Mouse (Mus musculus): ENCODE data around the gene Mad1l1. TPM values are rescaled to one million over a fixed set of nuclear protein-coding genes. Genes with fewer than 3 reads are reported as not detected.

Gene Mad1l1
- polyA plus RNA-seq, 1 experiment from 2014 or later: 30.0 TPM

GRCm38 (mm10) chr5:140263754-140264749 is 57.3 kb downstream of the Mad1l1 start:
- in situ Hi-C loops (cut with MboI; ENCODE audit: low pct_unique_long_range_greater_than_20kb): no loop called here
- CTCF ChIA-PET: no interaction called here
- no peak for TF ChIP-seq CTCF (IDR thresholded peaks at IDR 0.05)
- no peaks in the 10 kb centered on the region for H3K27me3 ChIP-seq
- ATAC-seq (no peak), DNase-seq (ENCODE audit: low read depth, low spot score) (no peak)
- POLR2A ChIA-PET: no interaction called here

- ChIA-PET CTCF (no interaction called here), POLR2A (no interaction called here)
- H3K27me3 ChIP-seq: no peaks in the 10 kb centered on the region
- in situ Hi-C loops (cut with MboI; ENCODE audit: low pct_unique_long_range_greater_than_20kb): no loop called here
- DNase-seq (ENCODE audit: low read depth, low spot score) (no peak), ATAC-seq (no peak)
- no peak for TF ChIP-seq CTCF (IDR thresholded peaks at IDR 0.05)
Observed at GRCm38 (mm10) chr5:140262401-140262800, 59.0 kb downstream of the Mad1l1 start.

- TF ChIP-seq CTCF (IDR thresholded peaks at IDR 0.05): no peak
Observed at GRCm38 (mm10) chr5:140261313-140261712, 60.0 kb downstream of the Mad1l1 start.

GRCm38 (mm10) chr5:140258633-140259032 is 62.7 kb downstream of the Mad1l1 start:
- POLR2A ChIA-PET: no interaction called here
- no peak for ATAC-seq
- no peak for TF ChIP-seq CTCF (IDR thresholded peaks at IDR 0.05)

More at GRCm38 (mm10) chr5:140261313-140261712, 60.0 kb downstream of the Mad1l1 start:
- CTCF ChIA-PET: no interaction called here
- no peak for ATAC-seq
- H3K27me3 ChIP-seq: no peaks in the 10 kb centered on the region
- DNase-seq (ENCODE audit: low read depth, low spot score): no peak
- POLR2A ChIA-PET: no interaction called here
- in situ Hi-C loops (cut with MboI; ENCODE audit: low pct_unique_long_range_greater_than_20kb): no loop called here

GRCm38 (mm10) chr5:140258035-140258434 is 63.3 kb downstream of the Mad1l1 start:
- ChIA-PET CTCF (interaction anchor here (1.4 to 1.5 kb wide), 2 partner anchors 9 to 15 kb away, joined by 3 to 4 read pairs; no protein-coding TSS in a partner anchor), POLR2A (no interaction called here)
- H3K27me3 ChIP-seq: no peaks in the 10 kb centered on the region
- ATAC-seq (no peak), DNase-seq (ENCODE audit: low read depth, low spot score) (no peak)
- in situ Hi-C loops (cut with MboI; ENCODE audit: low pct_unique_long_range_greater_than_20kb): no loop called here
- TF ChIP-seq CTCF (IDR thresholded peaks at IDR 0.05): no peak

More at GRCm38 (mm10) chr5:140258633-140259032, 62.7 kb downstream of the Mad1l1 start:
- in situ Hi-C loops (cut with MboI; ENCODE audit: low pct_unique_long_range_greater_than_20kb): no loop called here
- no peak for DNase-seq (ENCODE audit: low read depth, low spot score)
- H3K27me3 ChIP-seq: no peaks in the 10 kb centered on the region
- CTCF ChIA-PET: interaction anchor here (1.4 to 1.5 kb wide), 2 partner anchors 9 to 14 kb away, joined by 3 to 4 read pairs; no protein-coding TSS in a partner anchor

- ATAC-seq: peak; percentile 37
- peak; percentile 47 for DNase-seq (ENCODE audit: low read depth, low spot score)
- TF ChIP-seq CTCF (IDR thresholded peaks at IDR 0.05): no peak
- ChIA-PET POLR2A (interaction anchor here (0.6 kb wide), 1 partner anchor 31 kb away, joined by 3 read pairs; no protein-coding TSS in a partner anchor), CTCF (interaction anchor here (1.4 kb wide), 1 partner anchor 15 kb away, joined by 4 read pairs; no protein-coding TSS in a partner anchor)
- in situ Hi-C loops (cut with MboI; ENCODE audit: low pct_unique_long_range_greater_than_20kb): no loop called here
- no peaks in the 10 kb centered on the region for H3K27me3 ChIP-seq
Observed at GRCm38 (mm10) chr5:140257439-140257838, 63.9 kb downstream of the Mad1l1 start.

- in situ Hi-C loops (cut with MboI; ENCODE audit: low pct_unique_long_range_greater_than_20kb): no loop called here
- ATAC-seq (no peak), DNase-seq (ENCODE audit: low read depth, low spot score) (no peak)
- H3K27me3 ChIP-seq: no peaks in the 10 kb centered on the region
- no peak for TF ChIP-seq CTCF (IDR thresholded peaks at IDR 0.05)
- CTCF ChIA-PET: no interaction called here
- POLR2A ChIA-PET: no interaction called here
Observed at GRCm38 (mm10) chr5:140256685-140257084, 64.7 kb downstream of the Mad1l1 start.

GRCm38 (mm10) chr5:140255265-140255664 is 66.1 kb downstream of the Mad1l1 start:
- ATAC-seq: no peak
- in situ Hi-C loops (cut with MboI; ENCODE audit: low pct_unique_long_range_greater_than_20kb): no loop called here
- H3K27me3 ChIP-seq: no peaks in the 10 kb centered on the region

GRCm38 (mm10) chr5:140254656-140255055 is 66.7 kb downstream of the Mad1l1 start:
- H3K27me3 ChIP-seq: no peaks in the 10 kb centered on the region
- in situ Hi-C loops (cut with MboI; ENCODE audit: low pct_unique_long_range_greater_than_20kb): no loop called here
- ChIA-PET CTCF (interaction anchor here (1.2 kb wide), 2 partner anchors 12 to 19 kb away, joined by 3 to 4 read pairs; no protein-coding TSS in a partner anchor), POLR2A (interaction anchor here (0.5 kb wide), 1 partner anchor 25 kb away, joined by 3 read pairs; no protein-coding TSS in a partner anchor)
- TF ChIP-seq CTCF (IDR thresholded peaks at IDR 0.05): no peak
- DNase-seq (ENCODE audit: low read depth, low spot score) (no peak), ATAC-seq (no peak)

More at GRCm38 (mm10) chr5:140255265-140255664, 66.1 kb downstream of the Mad1l1 start:
- no peak for DNase-seq (ENCODE audit: low read depth, low spot score)
- ChIA-PET POLR2A (interaction anchor here (0.5 kb wide), 1 partner anchor 25 kb away, joined by 3 read pairs; no protein-coding TSS in a partner anchor), CTCF (no interaction called here)
- TF ChIP-seq CTCF (IDR thresholded peaks at IDR 0.05): no peak

- ChIA-PET CTCF (interaction anchor here (1.1 kb wide), 1 partner anchor 46 kb away, joined by 3 read pairs; no protein-coding TSS in a partner anchor), POLR2A (interaction anchor here (0.5 to 1.2 kb wide), 3 partner anchors 14 to 19 kb away, joined by 3 read pairs; no protein-coding TSS in a partner anchor)
- no peak for TF ChIP-seq CTCF (IDR thresholded peaks at IDR 0.05)
- no peaks in the 10 kb centered on the region for H3K27me3 ChIP-seq
- ATAC-seq (no peak), DNase-seq (ENCODE audit: low read depth, low spot score) (no peak)
- in situ Hi-C loops (cut with MboI; ENCODE audit: low pct_unique_long_range_greater_than_20kb): no loop called here
Observed at GRCm38 (mm10) chr5:140251989-140252388, 69.4 kb downstream of the Mad1l1 start.

- H3K27me3 ChIP-seq: no peaks in the 10 kb centered on the region
- in situ Hi-C loops (cut with MboI; ENCODE audit: low pct_unique_long_range_greater_than_20kb): no loop called here
- no peak for TF ChIP-seq CTCF (IDR thresholded peaks at IDR 0.05)
- DNase-seq (ENCODE audit: low read depth, low spot score) (no peak), ATAC-seq (no peak)
- POLR2A ChIA-PET: no interaction called here
- CTCF ChIA-PET: interaction anchor here (1.1 kb wide), 1 partner anchor 52 kb away, joined by 4 read pairs; no protein-coding TSS in a partner anchor
Observed at GRCm38 (mm10) chr5:140250370-140250769, 71.0 kb downstream of the Mad1l1 start.
